Mouse (Mus musculus): Measurements from ENCODE around the gene Rnf20. TPM values are rescaled to one million over a fixed set of nuclear protein-coding genes. Genes with fewer than 3 reads are reported as not detected.

The Rnf20 gene
- total RNA-seq, 1 experiment, result 43.6 TPM

DNA sequence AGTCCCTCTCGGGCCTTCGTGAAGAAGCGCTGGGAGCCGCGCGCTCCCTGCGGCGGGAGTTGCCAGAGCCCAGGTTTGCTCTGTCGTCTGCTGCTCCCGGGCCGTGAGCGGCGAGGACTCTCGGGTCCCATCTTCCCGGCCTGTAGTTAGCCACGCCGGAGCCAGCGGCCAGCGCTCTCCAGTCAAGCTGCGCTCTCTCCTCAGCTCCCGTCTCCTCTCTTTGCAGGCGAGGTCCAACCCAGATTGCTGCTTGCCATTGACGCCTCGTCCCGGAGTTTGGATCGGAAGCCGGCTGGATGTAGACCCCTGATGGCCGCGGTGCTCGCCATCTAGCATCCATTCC lies 304 bp downstream of the Rnf20 start:
- in situ Hi-C loops (cut with MboI; ENCODE audit: low sequenced_read_pairs in 2 of 2, unreplicated experiment in 2 of 2), result loop anchor here in 1 of 2 experiments (25.0 kb wide), 1 partner anchor 1170 kb away; the partner anchor contains the start of gene Tex10
- Histone ChIP-seq H3K9ac (ENCODE audit: insufficient read depth, low read depth, low read length, poor library complexity, severe bottlenecking) (peak overlapping the region; percentile 97), H3K27ac (ENCODE audit: insufficient read depth, low read depth, low read length, poor library complexity, severe bottlenecking) (peak overlapping the region; percentile 67), H3K36me3 (ENCODE audit: control insufficient read depth, insufficient read depth, low read length, poor library complexity, severe bottlenecking) (peaks cover 2% of the 10 kb centered on the region; the same call in 1 of the 2 replicates), H3K4me3 (ENCODE audit: insufficient read depth in 1 of 2, low read depth in 1 of 2, low read length in 2 of 2, poor library complexity in 1 of 2, severe bottlenecking in 1 of 2) (peak overlapping the region; percentile 91 to 98), H3K4me1 (ENCODE audit: control insufficient read depth in 2 of 2, insufficient read depth in 2 of 2, low read length in 2 of 2, poor library complexity in 1 of 2) (no peaks in the 10 kb centered on the region; a peak in 1 of 4 replicates), H3K9me3 (ENCODE audit: control insufficient read depth, insufficient read depth, low read depth, low read length) (no peaks in the 10 kb centered on the region)
- DNase-seq (ENCODE audit: low read depth, low spot score), result no peak
- TF ChIP-seq ZNF384 (IDR thresholded peaks at IDR 0.05; ENCODE audit: low read depth, low read length) (no peak), CHD2 (IDR thresholded peaks at IDR 0.05; ENCODE audit: low read depth, low read length) (no peak), HCFC1 (IDR thresholded peaks at IDR 0.05; ENCODE audit: borderline replicate concordance, insufficient read depth, low read length) (no peak), MAFK (IDR thresholded peaks at IDR 0.05; ENCODE audit: insufficient read depth, low read depth, low read length) (no peak), ZC3H11A (IDR thresholded peaks at IDR 0.05; ENCODE audit: borderline replicate concordance, low read depth, low read length) (no peak)

DNA sequence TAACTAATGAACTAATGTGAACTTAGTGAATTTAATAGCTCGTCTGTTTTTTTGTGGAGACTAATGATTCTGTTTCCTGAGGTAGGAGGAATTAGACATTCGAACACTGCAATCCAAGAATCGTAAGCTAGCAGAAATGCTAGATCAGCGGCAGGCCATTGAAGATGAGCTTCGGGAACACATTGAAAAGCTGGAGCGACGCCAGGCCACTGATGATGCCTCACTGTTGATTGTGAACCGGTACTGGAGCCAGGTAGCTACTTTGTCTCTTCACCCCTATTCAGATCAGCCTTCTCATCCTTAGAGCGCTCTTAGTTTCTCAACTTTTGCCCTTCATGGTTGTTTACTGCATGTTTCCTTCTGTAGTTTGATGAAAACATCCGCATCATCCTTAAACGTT lies 6.0 kb downstream of the Rnf20 start:
- DNase-seq (ENCODE audit: low read depth, low spot score), result no peak
- no peaks in the 10 kb centered on the region for H3K4me1 ChIP-seq (ENCODE audit: control insufficient read depth in 2 of 2, insufficient read depth in 2 of 2, low read length in 2 of 2, poor library complexity in 1 of 2)
- in situ Hi-C loops (cut with MboI; ENCODE audit: low sequenced_read_pairs in 2 of 2, unreplicated experiment in 2 of 2), result loop anchor here in 1 of 2 experiments (25.0 kb wide), 1 partner anchor 1176 kb away; the partner anchor contains the start of gene Tex10
- H3K4me3 ChIP-seq (ENCODE audit: insufficient read depth in 1 of 2, low read depth in 1 of 2, low read length in 2 of 2, poor library complexity in 1 of 2, severe bottlenecking in 1 of 2), result no peak overlapping the region
- TF ChIP-seq ZNF384 (IDR thresholded peaks at IDR 0.05; ENCODE audit: low read depth, low read length), result no peak
- no peak for TF ChIP-seq MAFK (IDR thresholded peaks at IDR 0.05; ENCODE audit: insufficient read depth, low read depth, low read length)
- TF ChIP-seq ZC3H11A (IDR thresholded peaks at IDR 0.05; ENCODE audit: borderline replicate concordance, low read depth, low read length), result no peak
- TF ChIP-seq CHD2 (IDR thresholded peaks at IDR 0.05; ENCODE audit: low read depth, low read length), result no peak
- no peak for TF ChIP-seq HCFC1 (IDR thresholded peaks at IDR 0.05; ENCODE audit: borderline replicate concordance, insufficient read depth, low read length)
- no peaks in the 10 kb centered on the region for H3K9me3 ChIP-seq (ENCODE audit: control insufficient read depth, insufficient read depth, low read depth, low read length)
- H3K27ac ChIP-seq (ENCODE audit: insufficient read depth, low read depth, low read length, poor library complexity, severe bottlenecking), result no peak overlapping the region
- peaks cover 17% of the 10 kb centered on the region for H3K36me3 ChIP-seq (ENCODE audit: control insufficient read depth, insufficient read depth, low read length, poor library complexity, severe bottlenecking)
- H3K9ac ChIP-seq (ENCODE audit: insufficient read depth, low read depth, low read length, poor library complexity, severe bottlenecking), result no peak overlapping the region

DNA sequence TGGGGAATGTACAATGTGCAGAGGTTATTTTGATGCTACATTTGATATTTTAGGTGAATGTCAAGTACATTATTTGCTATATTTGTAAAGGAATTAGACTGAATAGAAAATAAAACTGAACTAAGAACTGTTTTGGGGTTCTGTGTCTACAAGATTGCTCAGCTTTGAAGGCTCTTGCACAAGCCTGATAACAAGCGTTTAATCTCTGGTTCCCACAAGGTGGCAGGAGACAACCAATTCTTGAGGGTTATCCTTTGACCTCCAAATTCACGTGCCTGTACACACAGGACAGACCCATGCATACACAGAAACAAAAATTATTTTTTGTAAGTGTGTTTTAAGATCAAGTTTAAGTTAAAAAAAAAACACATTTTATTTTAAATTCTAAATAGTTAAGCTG lies 8.1 kb downstream of the Rnf20 start:
- Histone ChIP-seq H3K9ac (ENCODE audit: insufficient read depth, low read depth, low read length, poor library complexity, severe bottlenecking) (no peak overlapping the region), H3K36me3 (ENCODE audit: control insufficient read depth, insufficient read depth, low read length, poor library complexity, severe bottlenecking) (peaks cover 23% of the 10 kb centered on the region), H3K27ac (ENCODE audit: insufficient read depth, low read depth, low read length, poor library complexity, severe bottlenecking) (no peak overlapping the region), H3K4me3 (ENCODE audit: insufficient read depth in 1 of 2, low read depth in 1 of 2, low read length in 2 of 2, poor library complexity in 1 of 2, severe bottlenecking in 1 of 2) (no peak overlapping the region), H3K9me3 (ENCODE audit: control insufficient read depth, insufficient read depth, low read depth, low read length) (no peaks in the 10 kb centered on the region), H3K4me1 (ENCODE audit: control insufficient read depth in 2 of 2, insufficient read depth in 2 of 2, low read length in 2 of 2, poor library complexity in 1 of 2) (no peaks in the 10 kb centered on the region)
- no peak for TF ChIP-seq ZC3H11A (IDR thresholded peaks at IDR 0.05; ENCODE audit: borderline replicate concordance, low read depth, low read length)
- no peak for TF ChIP-seq MAFK (IDR thresholded peaks at IDR 0.05; ENCODE audit: insufficient read depth, low read depth, low read length)
- no peak for TF ChIP-seq HCFC1 (IDR thresholded peaks at IDR 0.05; ENCODE audit: borderline replicate concordance, insufficient read depth, low read length)
- TF ChIP-seq CHD2 (IDR thresholded peaks at IDR 0.05; ENCODE audit: low read depth, low read length), result no peak
- no peak for TF ChIP-seq ZNF384 (IDR thresholded peaks at IDR 0.05; ENCODE audit: low read depth, low read length)
- in situ Hi-C loops (cut with MboI; ENCODE audit: low sequenced_read_pairs in 2 of 2, unreplicated experiment in 2 of 2), result loop anchor here in 1 of 2 experiments (25.0 kb wide), 1 partner anchor 1178 kb away; the partner anchor contains the start of gene Tex10
- DNase-seq (ENCODE audit: low read depth, low spot score), result no peak

DNA sequence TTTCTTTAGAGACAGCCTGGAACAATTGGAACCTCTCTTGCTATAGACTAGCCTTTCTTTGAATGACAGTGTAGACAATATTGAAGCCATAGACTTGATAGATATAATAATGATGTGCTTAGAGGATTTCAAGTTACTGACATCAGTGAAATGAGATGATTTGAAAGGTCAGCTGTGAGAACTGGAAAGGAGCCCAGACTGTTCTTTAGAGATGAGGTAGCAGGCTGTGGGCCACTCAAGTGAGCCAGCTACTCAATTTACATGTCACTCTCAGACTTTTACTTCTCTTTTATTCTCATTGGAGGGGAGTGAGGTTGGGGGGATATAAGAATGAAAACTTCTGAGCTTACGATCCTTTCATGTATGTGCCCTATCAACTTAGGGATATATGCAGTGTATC lies 27.6 kb downstream of the Rnf20 start:
- no peak overlapping the region for H3K27ac ChIP-seq (ENCODE audit: insufficient read depth, low read depth, low read length, poor library complexity, severe bottlenecking)
- H3K9me3 ChIP-seq (ENCODE audit: control insufficient read depth, insufficient read depth, low read depth, low read length), result no peaks in the 10 kb centered on the region
- in situ Hi-C loops (cut with MboI; ENCODE audit: low sequenced_read_pairs in 2 of 2, unreplicated experiment in 2 of 2), result no loop called here
- TF ChIP-seq ZC3H11A (IDR thresholded peaks at IDR 0.05; ENCODE audit: borderline replicate concordance, low read depth, low read length) (no peak), MAFK (IDR thresholded peaks at IDR 0.05; ENCODE audit: insufficient read depth, low read depth, low read length) (no peak), CHD2 (IDR thresholded peaks at IDR 0.05; ENCODE audit: low read depth, low read length) (no peak), ZNF384 (IDR thresholded peaks at IDR 0.05; ENCODE audit: low read depth, low read length) (no peak), HCFC1 (IDR thresholded peaks at IDR 0.05; ENCODE audit: borderline replicate concordance, insufficient read depth, low read length) (no peak)
- peaks cover 17% of the 10 kb centered on the region for H3K36me3 ChIP-seq (ENCODE audit: control insufficient read depth, insufficient read depth, low read length, poor library complexity, severe bottlenecking)
- H3K4me1 ChIP-seq (ENCODE audit: control insufficient read depth in 2 of 2, insufficient read depth in 2 of 2, low read length in 2 of 2, poor library complexity in 1 of 2), result no peaks in the 10 kb centered on the region
- H3K9ac ChIP-seq (ENCODE audit: insufficient read depth, low read depth, low read length, poor library complexity, severe bottlenecking), result no peak overlapping the region
- no peak overlapping the region for H3K4me3 ChIP-seq (ENCODE audit: insufficient read depth in 1 of 2, low read depth in 1 of 2, low read length in 2 of 2, poor library complexity in 1 of 2, severe bottlenecking in 1 of 2)
- DNase-seq (ENCODE audit: low read depth, low spot score), result no peak

DNA sequence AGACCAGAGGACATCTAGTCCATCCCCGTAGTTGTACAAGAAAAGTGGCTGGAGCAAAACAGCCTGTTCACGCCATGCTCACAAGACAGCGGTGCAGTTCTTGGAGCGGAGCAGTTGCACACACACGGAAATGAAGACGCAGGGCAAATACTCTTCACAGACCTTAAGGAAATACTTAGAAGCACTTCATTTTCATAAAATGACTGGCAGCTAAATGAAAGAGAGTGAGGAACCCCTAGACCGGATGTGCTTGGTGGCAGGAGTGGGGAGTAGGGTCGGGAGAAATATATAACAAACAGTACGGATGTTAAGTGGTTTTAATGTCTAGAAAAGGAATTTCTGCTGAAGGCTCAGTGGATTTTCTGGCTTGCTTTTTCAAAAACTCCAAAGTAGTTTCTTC lies 29.9 kb downstream of the Rnf20 start:
- no peaks in the 10 kb centered on the region for H3K9me3 ChIP-seq (ENCODE audit: control insufficient read depth, insufficient read depth, low read depth, low read length)
- no peak overlapping the region for H3K9ac ChIP-seq (ENCODE audit: insufficient read depth, low read depth, low read length, poor library complexity, severe bottlenecking)
- H3K4me3 ChIP-seq (ENCODE audit: insufficient read depth in 1 of 2, low read depth in 1 of 2, low read length in 2 of 2, poor library complexity in 1 of 2, severe bottlenecking in 1 of 2), result no peak overlapping the region
- no peak overlapping the region for H3K27ac ChIP-seq (ENCODE audit: insufficient read depth, low read depth, low read length, poor library complexity, severe bottlenecking)
- in situ Hi-C loops (cut with MboI; ENCODE audit: low sequenced_read_pairs in 2 of 2, unreplicated experiment in 2 of 2), result no loop called here
- TF ChIP-seq CHD2 (IDR thresholded peaks at IDR 0.05; ENCODE audit: low read depth, low read length) (no peak), MAFK (IDR thresholded peaks at IDR 0.05; ENCODE audit: insufficient read depth, low read depth, low read length) (no peak), ZNF384 (IDR thresholded peaks at IDR 0.05; ENCODE audit: low read depth, low read length) (no peak), ZC3H11A (IDR thresholded peaks at IDR 0.05; ENCODE audit: borderline replicate concordance, low read depth, low read length) (no peak), HCFC1 (IDR thresholded peaks at IDR 0.05; ENCODE audit: borderline replicate concordance, insufficient read depth, low read length) (no peak)
- no peaks in the 10 kb centered on the region for H3K4me1 ChIP-seq (ENCODE audit: control insufficient read depth in 2 of 2, insufficient read depth in 2 of 2, low read length in 2 of 2, poor library complexity in 1 of 2)
- H3K36me3 ChIP-seq (ENCODE audit: control insufficient read depth, insufficient read depth, low read length, poor library complexity, severe bottlenecking), result peaks cover 8% of the 10 kb centered on the region
- DNase-seq (ENCODE audit: low read depth, low spot score), result no peak
